Mouse (Mus musculus): ENCODE measurements around the gene Slc16a5. TPM values are rescaled to one million over a fixed set of nuclear protein-coding genes. Genes with fewer than 3 reads are reported as not detected.

Gene Slc16a5
- polyA plus RNA-seq, 1 experiment from 2014 or later, result 1.9 TPM

DNA sequence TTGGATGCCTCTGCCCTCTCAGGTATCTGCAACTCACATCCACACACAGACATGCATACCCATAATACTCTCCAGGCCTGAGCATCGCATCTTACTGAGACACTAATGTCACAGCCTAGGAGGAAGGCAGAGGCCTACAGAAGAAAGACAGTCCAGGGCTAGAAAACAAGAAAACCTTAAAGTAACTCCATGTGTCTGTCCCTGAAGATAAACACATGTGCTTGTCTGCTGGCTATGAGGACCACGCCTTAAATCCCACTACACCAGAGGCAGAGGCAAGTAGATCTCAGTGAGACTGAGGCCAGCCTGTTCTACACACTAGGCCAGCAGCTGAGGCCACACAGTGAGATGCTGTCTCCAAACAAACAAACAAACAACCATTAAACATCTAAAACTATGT is 48.8 kb downstream of the Slc16a5 start:
- no peaks in the 10 kb centered on the region for H3K36me3 ChIP-seq
- no peak overlapping the region for H3K27ac ChIP-seq
- no peaks in the 10 kb centered on the region for H3K27me3 ChIP-seq
- H3K4me3 ChIP-seq, result peak overlapping the region; percentile 99; the same call in 1 of the 2 replicates
- H3K9me3 ChIP-seq, result no peaks in the 10 kb centered on the region
- WGBS, result 63% methylated on average over 2 of the region's 2 CpGs
- no peak for ATAC-seq (ENCODE audit: borderline replicate concordance, extremely low read depth, low FRiP score, low TSS enrichment)
- H3K4me1 ChIP-seq, result peaks cover 44% of the 10 kb centered on the region
- H3K4me2 ChIP-seq, result peak overlapping the region; percentile 76
- 0 out of 2 replicates have a peak overlapping the region, but pooled peaks have one; percentile 8 for H3K9ac ChIP-seq

DNA sequence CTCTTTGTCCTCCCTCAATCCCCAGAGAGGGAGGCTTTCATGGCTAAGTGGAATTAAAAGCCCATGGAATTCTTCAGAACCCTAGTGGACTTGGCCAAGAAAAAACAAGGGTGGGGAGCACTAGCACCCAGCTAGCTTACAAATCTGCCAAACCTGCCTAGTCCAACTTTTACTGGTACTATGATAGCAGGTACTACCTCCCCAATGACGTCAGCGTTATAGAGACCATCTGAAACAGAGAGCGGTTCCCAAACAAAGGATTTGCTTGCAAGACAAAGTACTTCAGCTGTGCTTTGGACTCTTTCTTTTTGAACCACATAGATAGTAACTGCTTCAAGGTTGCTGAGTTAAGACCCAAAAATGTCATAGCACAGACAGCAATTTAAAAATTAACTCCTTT is 49.7 kb downstream of the Slc16a5 start:
- Histone ChIP-seq H3K9me3 (no peaks in the 10 kb centered on the region), H3K36me3 (no peaks in the 10 kb centered on the region), H3K4me3 (peak overlapping the region; percentile 99), H3K4me2 (peak overlapping the region; percentile 76), H3K27me3 (no peaks in the 10 kb centered on the region), H3K4me1 (peaks cover 44% of the 10 kb centered on the region), H3K27ac (no peak overlapping the region), H3K9ac (peak overlapping the region; percentile 97)
- WGBS, result 30% methylated on average over 3 of the region's 3 CpGs
- ATAC-seq (ENCODE audit: borderline replicate concordance, extremely low read depth, low FRiP score, low TSS enrichment), result no peak

DNA sequence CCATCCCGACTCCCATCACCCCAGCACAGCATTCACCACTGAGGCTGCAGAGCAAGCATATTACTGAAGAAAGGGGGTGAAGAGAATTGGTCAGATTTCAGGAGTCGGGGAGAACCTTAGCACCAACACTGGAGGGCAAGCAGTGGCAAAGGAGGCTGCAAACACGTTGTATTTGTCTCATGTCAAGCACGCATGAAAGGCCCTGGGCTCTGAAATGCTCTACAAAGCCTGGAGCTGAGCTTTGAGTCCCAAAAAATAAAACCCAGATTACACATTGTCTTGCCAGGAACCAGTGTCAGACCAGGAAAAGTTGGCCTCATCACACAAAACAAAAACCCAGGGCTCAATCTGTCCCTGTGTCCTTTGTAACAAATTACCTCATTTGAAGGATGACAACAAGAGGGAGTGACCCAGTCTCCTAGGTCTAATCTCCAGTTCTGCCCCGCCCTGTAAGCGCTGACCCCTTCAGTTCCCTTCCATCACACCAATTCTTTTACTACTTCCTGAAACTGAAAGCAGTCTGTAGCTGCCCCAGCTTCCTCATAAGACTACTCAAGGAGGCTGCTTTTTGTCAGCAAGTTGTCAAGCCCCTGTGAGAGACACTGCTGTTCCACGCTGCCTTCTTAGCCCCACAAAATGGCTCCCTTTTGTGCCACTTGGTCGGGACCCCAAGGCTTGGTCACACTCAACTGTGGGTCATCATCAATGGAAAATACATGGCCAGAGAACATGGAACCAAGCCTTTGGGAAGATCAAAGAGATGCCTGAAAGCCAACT is 50.3 kb downstream of the Slc16a5 start:
- peaks cover 39% of the 10 kb centered on the region for H3K4me1 ChIP-seq
- H3K4me2 ChIP-seq, result peak overlapping the region; percentile 76
- no peaks in the 10 kb centered on the region for H3K36me3 ChIP-seq
- ATAC-seq (ENCODE audit: borderline replicate concordance, extremely low read depth, low FRiP score, low TSS enrichment), result no peak
- peak overlapping the region; percentile 91 for H3K27ac ChIP-seq
- H3K4me3 ChIP-seq, result peak overlapping the region; percentile 99
- 14% methylated on average over 8 of the region's 8 CpGs for WGBS
- H3K27me3 ChIP-seq, result no peaks in the 10 kb centered on the region
- H3K9ac ChIP-seq, result peak overlapping the region; percentile 97
- no peaks in the 10 kb centered on the region for H3K9me3 ChIP-seq

DNA sequence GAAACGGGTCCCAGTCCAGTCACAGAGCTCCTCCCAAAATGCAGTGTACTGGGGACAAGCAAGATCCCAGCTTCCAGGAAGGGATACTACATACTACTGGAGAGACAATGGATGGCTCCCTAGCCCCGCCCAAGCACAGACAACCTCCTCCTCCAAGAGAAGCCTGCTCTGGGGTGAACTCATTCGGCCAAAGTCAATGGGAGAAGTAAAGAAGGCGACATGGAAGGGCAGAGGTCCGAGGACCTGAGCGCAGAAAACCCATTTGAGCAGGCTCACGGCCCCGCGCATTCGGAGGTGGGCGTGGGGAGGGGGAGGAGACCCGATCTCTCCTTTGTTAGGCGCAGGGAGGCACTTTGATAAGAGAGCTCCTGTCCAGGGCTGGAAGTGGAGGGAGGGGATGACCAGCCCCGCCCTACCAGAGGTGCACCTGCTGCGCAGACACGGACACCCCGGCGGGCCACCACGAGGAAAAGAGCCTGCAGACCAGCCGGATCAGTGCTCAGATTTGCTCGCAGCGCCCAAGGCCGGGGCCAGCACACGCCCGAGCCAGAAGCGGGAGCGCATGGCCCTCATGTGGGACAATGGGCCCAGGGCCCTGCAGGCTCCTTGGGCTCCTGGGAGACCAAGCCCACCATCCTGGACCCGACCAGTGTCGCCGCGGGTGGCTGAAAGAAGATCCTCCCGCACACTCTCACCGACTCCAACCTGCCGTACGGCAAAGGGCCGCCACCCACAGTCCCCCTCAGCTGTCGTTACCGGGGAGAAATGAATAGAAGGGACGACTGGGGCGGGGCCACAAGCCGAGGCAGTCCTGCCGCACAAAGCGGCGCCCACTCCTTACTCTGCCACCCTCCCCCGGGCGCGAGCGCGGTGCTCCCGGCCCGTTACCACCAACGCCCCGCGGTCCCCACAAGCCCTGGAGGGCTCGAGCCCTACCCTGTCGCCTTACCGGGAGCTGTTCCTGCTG is 51.3 kb downstream of the Slc16a5 start:
- Histone ChIP-seq H3K4me3 (peak overlapping the region; percentile 99), H3K9me3 (no peaks in the 10 kb centered on the region), H3K4me1 (peaks cover 37% of the 10 kb centered on the region), H3K9ac (peak overlapping the region; percentile 97), H3K27ac (peak overlapping the region; percentile 91), H3K36me3 (no peaks in the 10 kb centered on the region), H3K4me2 (peak overlapping the region; percentile 76), H3K27me3 (no peaks in the 10 kb centered on the region)
- under 1% methylated on average over 57 of the region's 57 CpGs for WGBS
- peak; percentile 55 for ATAC-seq (ENCODE audit: borderline replicate concordance, extremely low read depth, low FRiP score, low TSS enrichment)

DNA sequence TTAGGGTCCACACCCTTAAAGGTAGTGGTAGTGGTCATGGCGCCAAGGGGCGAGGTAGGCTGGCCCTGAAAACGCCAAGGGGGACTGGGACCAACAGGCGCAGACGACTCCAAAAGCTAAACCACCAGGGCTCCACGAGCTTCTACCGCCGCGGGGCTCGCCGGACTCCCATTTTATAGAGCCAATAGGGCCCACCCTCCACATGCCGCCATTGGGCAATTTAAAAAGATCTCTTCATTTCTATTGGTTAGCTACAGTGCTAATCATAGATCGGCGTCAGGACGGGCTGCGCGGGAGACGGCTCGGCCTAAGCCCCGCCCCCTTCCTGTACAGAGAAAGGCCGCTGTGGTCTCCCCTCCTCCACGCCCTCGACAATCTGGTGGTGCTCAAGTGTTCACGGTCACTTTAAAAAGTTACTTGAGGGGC is 52.0 kb downstream of the Slc16a5 start, which contains the start of gene Jpt1:
TSS of gene Jpt1 (minus strand) at position 150 of the 426 bp plus-strand sequence.
- Histone ChIP-seq H3K27ac (peak within 1 kb of the TSS; percentile 91), H3K9me3 (no peaks in the 10 kb centered on the region), H3K4me1 (peaks cover 33% of the 10 kb centered on the region), H3K27me3 (no peaks in the 10 kb centered on the region), H3K9ac (peak within 1 kb of the TSS; percentile 97), H3K4me3 (peak within 1 kb of the TSS; percentile 99), H3K4me2 (peak within 1 kb of the TSS; percentile 76), H3K36me3 (no peaks in the 10 kb centered on the region)
- WGBS, result 0% methylated on average over 24 of the region's 24 CpGs
- ATAC-seq (ENCODE audit: borderline replicate concordance, extremely low read depth, low FRiP score, low TSS enrichment), result peak; percentile 97

DNA sequence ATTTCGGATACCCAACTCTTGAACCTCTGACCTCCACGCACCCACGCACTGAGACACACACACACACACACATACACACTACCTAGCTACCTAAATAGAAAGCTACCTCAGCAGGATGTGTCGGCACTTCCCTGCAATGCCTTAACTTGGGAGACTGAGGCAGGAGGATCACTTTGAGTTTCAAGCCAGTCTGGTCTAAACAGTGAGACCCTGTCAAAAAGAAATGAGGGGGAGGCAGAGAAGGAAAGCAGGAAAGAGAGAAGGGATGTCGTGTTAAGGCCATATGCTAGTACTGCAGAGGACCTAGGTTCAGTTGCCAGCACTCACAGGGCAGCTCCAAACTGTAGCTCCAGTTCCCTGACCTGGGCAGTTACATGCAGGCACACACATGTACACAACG is 52.7 kb downstream of the Slc16a5 start:
- no peak for ATAC-seq (ENCODE audit: borderline replicate concordance, extremely low read depth, low FRiP score, low TSS enrichment)
- no peak overlapping the region for H3K9ac ChIP-seq
- H3K27ac ChIP-seq, result no peak overlapping the region
- no peaks in the 10 kb centered on the region for H3K9me3 ChIP-seq
- H3K4me1 ChIP-seq, result peaks cover 29% of the 10 kb centered on the region
- no peak overlapping the region for H3K4me3 ChIP-seq
- no peak overlapping the region; the same call in 1 of the 2 replicates for H3K4me2 ChIP-seq
- H3K27me3 ChIP-seq, result no peaks in the 10 kb centered on the region
- WGBS, result 65% methylated on average over 6 of the region's 6 CpGs
- H3K36me3 ChIP-seq, result no peaks in the 10 kb centered on the region

DNA sequence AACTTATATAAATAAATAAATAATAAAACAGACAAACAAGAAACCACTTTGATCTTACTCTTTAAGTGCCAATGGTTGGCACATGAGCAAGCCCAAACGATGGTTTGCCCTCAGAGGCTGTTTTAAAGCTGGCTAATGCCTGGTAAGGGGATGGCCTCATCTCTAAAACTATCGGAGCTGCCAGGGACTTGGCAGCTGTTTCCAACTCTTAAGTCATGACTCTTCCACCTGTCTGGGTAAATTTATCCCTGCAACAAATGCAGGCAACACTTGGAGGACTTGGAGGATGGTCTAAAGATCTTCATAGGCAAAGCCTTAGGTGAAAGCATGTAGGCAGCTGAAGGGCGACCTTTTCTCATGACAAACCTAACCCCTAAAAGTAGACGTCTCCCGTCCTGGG is 54.7 kb downstream of the Slc16a5 start:
- Histone ChIP-seq H3K4me3 (no peak overlapping the region), H3K9ac (no peak overlapping the region), H3K36me3 (no peaks in the 10 kb centered on the region; the same call in 1 of the 2 replicates), H3K4me1 (peaks cover 10% of the 10 kb centered on the region), H3K9me3 (no peaks in the 10 kb centered on the region), H3K27me3 (no peaks in the 10 kb centered on the region), H3K4me2 (no peak overlapping the region), H3K27ac (no peak overlapping the region)
- no peak for ATAC-seq (ENCODE audit: borderline replicate concordance, extremely low read depth, low FRiP score, low TSS enrichment)
- WGBS, result 75% methylated on average over 5 of the region's 5 CpGs

DNA sequence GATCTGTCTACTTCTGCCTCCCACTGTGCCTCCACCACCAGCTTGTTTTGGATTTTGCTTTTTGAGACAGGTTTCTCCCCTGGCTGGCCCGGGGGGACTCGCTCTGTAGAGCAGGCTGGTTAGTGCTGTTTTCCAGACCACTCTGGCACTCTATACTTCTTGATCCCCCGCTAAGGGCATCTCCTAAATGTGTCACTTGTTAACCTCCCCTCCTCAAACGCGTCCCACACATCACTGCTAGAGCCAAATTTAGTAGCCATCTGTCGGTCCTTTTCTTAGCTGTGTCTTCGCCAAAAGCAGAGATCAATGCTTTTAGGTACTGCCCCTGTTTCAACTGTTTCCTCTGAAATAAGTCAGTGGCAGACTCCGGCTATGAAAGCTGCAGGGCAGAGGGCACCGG is 56.4 kb downstream of the Slc16a5 start:
- WGBS, result 57% methylated on average over 9 of the region's 9 CpGs
- H3K27ac ChIP-seq, result no peak overlapping the region
- H3K4me1 ChIP-seq, result no peaks in the 10 kb centered on the region
- no peak overlapping the region for H3K4me2 ChIP-seq
- H3K4me3 ChIP-seq, result no peak overlapping the region
- peaks cover 10% of the 10 kb centered on the region for H3K36me3 ChIP-seq
- H3K9me3 ChIP-seq, result no peaks in the 10 kb centered on the region
- no peak for ATAC-seq (ENCODE audit: borderline replicate concordance, extremely low read depth, low FRiP score, low TSS enrichment)
- no peak overlapping the region for H3K9ac ChIP-seq
- H3K27me3 ChIP-seq, result no peaks in the 10 kb centered on the region

DNA sequence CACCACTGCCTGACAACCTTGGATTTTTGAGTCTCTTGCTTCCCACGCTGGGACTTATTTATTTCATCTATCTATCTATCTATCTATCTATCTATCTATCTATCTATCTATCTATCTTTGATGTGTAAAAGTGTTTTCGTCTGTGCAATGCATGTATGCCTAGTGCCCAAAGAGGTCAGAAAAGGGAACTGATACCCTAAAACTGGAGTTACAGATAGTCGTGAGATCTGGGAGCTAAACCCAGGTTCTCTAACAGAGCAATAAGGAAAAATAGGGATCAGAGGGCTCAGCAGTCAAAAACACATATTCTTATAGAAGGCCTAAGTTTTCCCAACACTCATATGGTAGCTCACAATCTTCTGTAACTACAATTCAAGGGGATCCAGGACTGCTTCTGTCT is 57.3 kb downstream of the Slc16a5 start:
- 81% methylated on average over 3 of the region's 3 CpGs for WGBS
- no peak overlapping the region for H3K9ac ChIP-seq
- no peak overlapping the region for H3K4me2 ChIP-seq
- peaks cover 19% of the 10 kb centered on the region for H3K36me3 ChIP-seq
- H3K4me3 ChIP-seq, result no peak overlapping the region
- H3K27ac ChIP-seq, result no peak overlapping the region
- H3K27me3 ChIP-seq, result no peaks in the 10 kb centered on the region
- no peak for ATAC-seq (ENCODE audit: borderline replicate concordance, extremely low read depth, low FRiP score, low TSS enrichment)
- H3K4me1 ChIP-seq, result no peaks in the 10 kb centered on the region
- no peaks in the 10 kb centered on the region for H3K9me3 ChIP-seq

DNA sequence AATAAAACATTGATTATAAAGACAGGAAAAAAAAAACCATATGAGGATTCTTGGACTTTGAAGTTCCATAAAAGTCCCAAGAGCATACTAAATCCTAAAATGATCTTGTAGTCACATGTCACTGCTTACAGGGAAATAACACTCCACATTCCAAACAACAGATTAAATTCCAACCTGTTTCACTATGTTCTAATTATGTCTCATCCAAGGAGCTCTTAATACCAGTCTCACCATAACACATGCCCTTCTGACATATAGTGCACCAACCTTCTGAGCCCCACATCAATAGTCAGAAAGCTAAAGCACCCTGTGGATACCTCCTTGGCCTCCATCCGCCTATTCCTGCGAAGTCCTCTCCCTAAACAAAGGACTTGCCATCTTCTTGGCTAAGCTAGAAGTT is 57.9 kb downstream of the Slc16a5 start:
- Histone ChIP-seq H3K9me3 (no peaks in the 10 kb centered on the region), H3K27me3 (no peaks in the 10 kb centered on the region), H3K4me2 (no peak overlapping the region), H3K4me1 (no peaks in the 10 kb centered on the region), H3K27ac (no peak overlapping the region), H3K4me3 (no peak overlapping the region), H3K36me3 (peaks cover 25% of the 10 kb centered on the region), H3K9ac (no peak overlapping the region)
- 79% methylated on average over 2 of the region's 2 CpGs for WGBS
- ATAC-seq (ENCODE audit: borderline replicate concordance, extremely low read depth, low FRiP score, low TSS enrichment), result no peak

DNA sequence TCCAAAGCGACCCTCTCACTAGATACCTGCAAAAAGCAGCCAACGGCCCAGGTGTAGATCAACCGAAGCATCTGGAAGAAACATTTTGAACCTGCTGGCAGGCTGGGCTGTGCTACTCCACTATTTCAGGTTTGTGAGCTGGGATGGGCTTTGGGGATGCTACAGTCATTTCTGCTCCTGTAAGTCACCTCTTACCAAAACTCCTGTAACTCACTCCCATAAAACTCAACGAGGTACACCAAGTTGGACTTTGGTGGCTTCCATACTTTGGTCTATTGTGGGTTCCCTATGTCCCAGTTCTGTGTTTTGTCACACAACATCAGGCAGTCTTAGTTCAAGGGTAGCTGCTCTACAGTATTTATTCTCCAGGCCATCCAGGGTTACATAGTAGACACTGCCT is 58.8 kb downstream of the Slc16a5 start:
- Histone ChIP-seq H3K9ac (no peak overlapping the region), H3K4me3 (no peak overlapping the region), H3K9me3 (no peaks in the 10 kb centered on the region), H3K36me3 (peaks cover 34% of the 10 kb centered on the region), H3K4me1 (no peaks in the 10 kb centered on the region), H3K27me3 (no peaks in the 10 kb centered on the region), H3K27ac (no peak overlapping the region), H3K4me2 (no peak overlapping the region)
- ATAC-seq (ENCODE audit: borderline replicate concordance, extremely low read depth, low FRiP score, low TSS enrichment), result no peak
- 83% methylated on average over 4 of the region's 4 CpGs for WGBS

DNA sequence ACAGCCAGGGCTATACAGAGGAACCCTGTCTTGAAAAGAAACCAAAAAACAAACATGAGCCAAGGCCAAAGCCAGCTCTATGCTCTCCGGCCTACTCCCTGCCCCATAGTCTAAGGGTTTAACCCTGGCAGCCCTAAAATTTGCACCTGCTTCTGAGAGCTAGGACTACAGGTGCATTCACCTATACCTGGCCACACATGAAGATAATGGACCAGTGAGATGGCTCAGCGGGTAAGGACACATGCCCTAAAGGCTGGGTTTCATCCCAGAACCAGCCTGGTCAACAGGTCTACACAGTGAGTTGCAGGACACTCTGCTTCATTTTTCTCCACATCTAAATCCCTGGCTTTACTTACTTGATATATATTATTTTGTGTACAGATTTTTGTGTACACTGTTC is 60.0 kb downstream of the Slc16a5 start:
- WGBS, result 78% methylated on average over 2 of the region's 2 CpGs
- no peak for ATAC-seq (ENCODE audit: borderline replicate concordance, extremely low read depth, low FRiP score, low TSS enrichment)
- Histone ChIP-seq H3K4me3 (no peak overlapping the region), H3K27me3 (no peaks in the 10 kb centered on the region), H3K9me3 (no peaks in the 10 kb centered on the region), H3K4me1 (no peaks in the 10 kb centered on the region), H3K36me3 (peaks cover 45% of the 10 kb centered on the region), H3K9ac (no peak overlapping the region), H3K27ac (no peak overlapping the region), H3K4me2 (no peak overlapping the region)
